Mouse (Mus musculus): ENCODE measurements at regions not wholly inside any gene's neighbourhood (a gene's known extent, or its start where the extent isn't known, plus 50 kb on each side); places are given as distances from the start of the nearest gene placed in this dataset.
"Not testable (repeated sequence)": the region's sequence is repeated elsewhere in the genome, so short reads cannot be mapped to it uniquely, and the experiment has no call there.

DNA sequence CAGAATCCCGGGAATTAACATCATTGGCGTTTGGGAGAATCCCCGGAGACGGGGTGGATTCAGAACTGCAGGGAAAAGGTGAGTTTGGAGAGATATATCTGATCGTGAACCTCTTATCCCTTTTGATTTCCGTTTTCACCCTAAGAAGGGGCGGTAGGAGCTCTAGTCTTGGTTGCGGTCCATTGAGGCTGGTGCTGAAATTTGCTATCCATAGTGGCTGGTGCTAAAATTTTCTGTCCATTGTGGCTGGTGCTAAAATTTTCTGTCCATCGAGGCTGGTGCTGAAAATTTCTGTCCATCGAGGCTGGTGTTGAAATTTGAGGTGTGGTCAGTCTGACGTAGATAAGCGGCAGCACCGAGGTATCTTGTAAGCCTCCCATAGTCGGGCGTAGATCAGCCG, 834.1 kb upstream of the Snrpn start:
- 80% methylated on average over 16 of the region's 16 CpGs for WGBS
- not testable (repeated sequence) for H3K36me3 ChIP-seq (replicated peaks); H3K9ac ChIP-seq; H3K4me2 ChIP-seq; H3K4me1 ChIP-seq; ATAC-seq (ENCODE audit: low FRiP score); H3K4me3 ChIP-seq (replicated peaks); H3K9me3 ChIP-seq; H3K27me3 ChIP-seq; H3K27ac ChIP-seq

DNA sequence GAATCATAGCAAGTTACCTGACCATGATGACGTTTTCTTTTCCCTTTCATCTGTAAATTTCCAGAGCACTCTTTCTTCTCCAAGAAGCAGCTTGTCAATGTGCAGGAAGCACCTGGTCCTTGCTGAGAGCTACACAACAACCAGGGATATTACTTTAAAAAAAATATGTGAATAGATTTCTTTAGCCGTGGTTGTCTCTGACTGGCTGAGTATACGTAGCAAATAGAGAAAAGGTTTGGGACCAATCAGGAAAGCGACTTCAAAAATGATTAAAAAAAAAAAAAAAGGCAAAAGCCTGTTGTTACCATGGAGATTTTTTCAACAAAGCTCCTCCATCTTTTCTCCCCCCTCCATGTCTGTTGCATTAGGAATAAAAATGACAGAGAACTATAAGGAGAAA, 821.2 kb upstream of the Snrpn start:
- Histone ChIP-seq H3K27me3 (no peaks in the 10 kb centered on the region), H3K27ac (no peak overlapping the region), H3K9ac (no peak overlapping the region), H3K4me1 (no peaks in the 10 kb centered on the region), H3K9me3 (no peaks in the 10 kb centered on the region), H3K4me2 (no peak overlapping the region), H3K36me3 (replicated peaks) (no peaks in the 10 kb centered on the region), H3K4me3 (replicated peaks) (no peak overlapping the region)
- 69% methylated on average over 4 of the region's 4 CpGs for whole genome bisulfite sequencing
- no peak for ATAC-seq (ENCODE audit: low FRiP score)

DNA sequence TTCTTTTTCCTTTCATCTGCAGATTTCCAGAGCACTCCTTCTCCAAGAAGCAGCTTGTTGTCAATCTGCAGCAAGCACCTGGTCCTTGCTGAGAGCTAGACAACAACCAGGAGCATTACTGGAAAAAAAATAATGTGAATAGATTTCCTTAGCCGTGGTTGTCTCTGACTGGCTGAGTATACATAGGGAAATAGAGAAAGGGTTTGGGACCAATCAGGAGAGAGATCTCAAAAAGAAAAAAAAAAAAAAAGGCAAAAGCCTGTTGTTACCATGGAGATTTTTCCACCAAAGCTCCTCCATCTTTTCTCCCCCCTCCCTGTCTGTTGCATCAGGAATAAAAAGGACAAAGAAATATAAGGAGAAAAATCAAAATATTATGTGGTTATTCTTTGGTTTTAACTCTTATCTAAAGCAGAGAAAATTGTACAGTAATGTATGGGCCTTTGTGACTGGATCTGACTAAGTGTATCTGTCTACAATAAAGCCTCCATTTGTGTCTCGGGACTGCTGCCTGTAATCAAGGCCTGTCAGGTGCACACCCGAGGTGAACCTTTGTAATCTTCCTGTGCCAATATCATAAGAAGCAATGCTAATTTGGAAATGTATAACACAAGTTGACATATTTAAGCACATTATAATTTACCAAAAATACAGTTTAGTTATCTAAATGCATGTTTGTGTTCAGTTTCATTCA, 799.9 kb upstream of the Snrpn start:
- H3K27me3 ChIP-seq: no peaks in the 10 kb centered on the region
- peak; percentile 68; the same call in 1 of the 2 replicates for ATAC-seq (ENCODE audit: low FRiP score)
- H3K4me3 ChIP-seq (replicated peaks): no peak overlapping the region
- H3K36me3 ChIP-seq (replicated peaks): no peaks in the 10 kb centered on the region
- no peak overlapping the region for H3K27ac ChIP-seq
- no peak overlapping the region for H3K9ac ChIP-seq
- H3K4me2 ChIP-seq: no peak overlapping the region
- WGBS: 64% methylated on average over 3 of the region's 3 CpGs
- peaks cover 3% of the 10 kb centered on the region; the same call in 1 of the 2 replicates for H3K9me3 ChIP-seq
- H3K4me1 ChIP-seq: no peaks in the 10 kb centered on the region
